Mouse (Mus musculus) heart, embryonic 10.5 days (tissue): ENCODE data around the gene Nav2. TPM values are rescaled to one million over a fixed set of nuclear protein-coding genes. Genes with fewer than 3 reads are reported as not detected.

Experiments
- DNase-seq: peaks from one replicate; pipeline ENCODE4 v3.0.0-alpha.2; 2017; ENCODE audit warnings: low spot score
- H3K27ac ChIP-seq: fragments of 300-500 bp; sonication (generic); 2 replicates; pipeline ENCODE4 v1.5.1; 2016; ENCODE audit warnings: mild to moderate bottlenecking
- H3K27me3 ChIP-seq: fragments of 300-500 bp; sonication (generic); 2 replicates; pipeline ENCODE4 v1.6.1; 2016; ENCODE audit warnings: mild to moderate bottlenecking; ENCODE audit not compliant: poor library complexity, insufficient read depth, severe bottlenecking
- H3K36me3 ChIP-seq: fragments of 300-500 bp; sonication (generic); 2 replicates; pipeline ENCODE4 v1.6.1; 2016; ENCODE audit warnings: mild to moderate bottlenecking, moderate library complexity
- H3K4me1 ChIP-seq: fragments of 300-500 bp; sonication (generic); 2 replicates; pipeline ENCODE4 v1.6.1; 2016; ENCODE audit warnings: mild to moderate bottlenecking
- H3K4me3 ChIP-seq: fragments of 300-500 bp; sonication (generic); 2 replicates; pipeline ENCODE4 v1.5.1; 2016; ENCODE audit warnings: mild to moderate bottlenecking, moderate library complexity
- H3K9me3 ChIP-seq: fragments of 300-500 bp; sonication (generic); 2 replicates; pipeline ENCODE4 v1.6.1; 2016; ENCODE audit warnings: mild to moderate bottlenecking, moderate library complexity
- WGBS: fragments of 180-500 bp; shearing (Covaris S2); methylation state at CpG from one replicate; pipeline ENCODE4 v1.1.7; 2016; 5-methylcytosine and 5-hydroxymethylcytosine counted together
- polyA plus RNA-seq: library from polyadenylated mRNA; unstranded; fragments of >200 nt; fragmentation: Nextera tagmentation; extraction: Ambion mirVana; gene quantifications from 2 replicates; pipeline ENCODE4 v1.2.1, GENCODE M21; 2016

Gene Nav2
- polyA plus RNA-seq, 1 experiment from 2014 or later, result 23.3 TPM

DNA sequence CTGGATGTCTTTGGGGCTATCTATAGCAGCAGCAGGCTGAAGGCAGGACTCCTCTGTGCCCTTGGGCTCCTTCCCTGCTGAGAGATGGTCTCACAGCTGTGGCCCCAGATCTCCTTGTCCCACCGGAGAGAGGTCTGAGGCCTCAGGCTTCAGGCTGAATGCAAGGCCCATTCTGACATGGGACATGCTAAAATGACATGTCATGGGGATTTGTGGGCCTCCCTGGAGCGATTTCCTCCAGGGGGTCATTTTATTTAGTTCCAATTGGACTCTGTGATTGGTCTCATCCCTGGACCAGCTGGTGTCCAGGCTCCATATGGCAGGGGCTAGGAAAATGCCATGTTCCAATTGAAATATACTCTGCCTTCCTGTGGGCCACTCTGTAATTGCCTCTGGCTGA is 197.0 kb downstream of the Nav2 start:
- WGBS, result 77% methylated on average over 2 of the region's 2 CpGs
- H3K4me3 ChIP-seq, result no peak overlapping the region
- H3K36me3 ChIP-seq, result no peaks in the 10 kb centered on the region
- peaks cover 18% of the 10 kb centered on the region for H3K4me1 ChIP-seq
- H3K9me3 ChIP-seq, result no peaks in the 10 kb centered on the region
- H3K27ac ChIP-seq, result peak overlapping the region; percentile 65
- no peak for DNase-seq
- no peaks in the 10 kb centered on the region for H3K27me3 ChIP-seq

DNA sequence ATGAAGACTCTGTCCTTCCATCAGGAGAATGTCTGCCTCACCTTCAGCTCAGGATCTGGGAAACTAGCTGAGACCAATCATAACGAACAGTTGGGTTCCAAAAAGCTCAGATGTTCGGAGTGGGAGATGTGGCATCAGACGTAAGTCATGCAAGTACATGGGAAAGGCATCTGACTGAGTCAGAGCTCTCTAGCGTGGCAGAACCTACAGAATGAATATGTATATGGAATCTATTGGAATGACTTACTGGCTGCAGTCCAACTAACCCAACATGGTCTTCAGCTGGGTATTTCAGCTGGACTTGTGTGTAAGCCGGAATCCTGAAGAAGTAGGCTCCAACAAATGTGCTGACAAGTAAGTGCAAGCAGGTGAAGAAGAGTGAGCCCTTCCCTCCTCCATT is 199.6 kb downstream of the Nav2 start:
- no peaks in the 10 kb centered on the region for H3K27me3 ChIP-seq
- H3K4me1 ChIP-seq, result peaks cover 18% of the 10 kb centered on the region
- no peak for DNase-seq
- no peak overlapping the region for H3K27ac ChIP-seq
- H3K36me3 ChIP-seq, result no peaks in the 10 kb centered on the region
- H3K4me3 ChIP-seq, result no peak overlapping the region
- 78% methylated on average over 5 of the region's 5 CpGs for WGBS
- no peaks in the 10 kb centered on the region for H3K9me3 ChIP-seq

DNA sequence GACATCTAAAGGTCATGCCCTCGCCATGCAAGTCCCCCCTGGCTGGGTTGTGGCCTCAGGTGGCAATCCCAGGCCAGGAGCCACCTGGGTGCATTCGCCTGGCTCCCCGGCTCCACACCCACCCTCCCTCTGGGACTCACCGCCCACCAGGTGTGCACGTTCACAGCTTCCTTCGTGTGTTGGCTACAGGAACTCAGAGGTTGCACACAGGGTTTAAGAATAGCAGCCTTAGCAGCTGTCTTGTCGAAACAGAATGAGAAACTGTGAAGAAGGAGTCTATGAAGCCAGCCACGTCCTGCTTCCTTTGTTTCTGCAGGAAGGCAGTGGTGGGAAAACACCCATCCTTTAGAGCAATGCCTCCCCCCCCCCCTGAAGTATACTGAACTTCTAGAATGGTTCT is 210.5 kb downstream of the Nav2 start:
- WGBS, result 70% methylated on average over 8 of the region's 8 CpGs
- Histone ChIP-seq H3K4me1 (peaks cover 30% of the 10 kb centered on the region), H3K36me3 (no peaks in the 10 kb centered on the region), H3K27me3 (peaks cover 13% of the 10 kb centered on the region; the same call in 1 of the 2 replicates), H3K9me3 (no peaks in the 10 kb centered on the region), H3K4me3 (no peak overlapping the region), H3K27ac (no peak overlapping the region)
- DNase-seq, result no peak

DNA sequence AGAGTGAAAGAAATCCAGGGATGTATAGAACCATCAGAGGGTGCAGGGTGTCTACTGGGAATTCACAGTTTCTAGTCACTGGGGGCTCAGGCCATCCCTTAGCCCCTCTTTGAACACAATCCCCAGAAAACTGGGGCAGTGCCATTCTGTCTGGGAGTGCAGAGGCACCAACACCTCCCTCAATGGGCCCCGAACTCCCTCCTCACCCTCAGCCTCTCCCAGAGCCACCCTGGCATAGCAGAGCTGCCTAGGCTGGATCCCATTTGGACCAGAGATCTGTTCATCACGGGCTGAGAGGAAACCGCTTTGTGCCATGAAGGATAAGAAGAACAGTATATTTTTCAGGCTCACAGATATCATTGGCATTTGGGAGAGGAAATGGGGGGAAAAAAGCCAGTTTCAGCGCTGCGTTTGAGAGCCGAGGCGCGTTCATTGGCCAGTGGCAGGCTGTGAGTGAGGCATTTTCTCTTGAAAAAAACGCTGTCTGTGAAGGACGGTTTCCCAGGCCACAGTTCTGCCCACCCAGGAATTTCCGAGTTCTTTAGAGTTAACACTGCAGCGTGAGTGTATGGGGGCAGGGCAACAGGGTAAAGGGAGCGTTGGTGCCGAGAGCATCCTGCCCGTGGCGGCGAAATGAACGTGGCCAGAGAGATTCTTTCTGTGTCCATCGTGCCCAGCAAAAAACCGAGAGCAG is 211.4 kb downstream of the Nav2 start:
- Histone ChIP-seq H3K4me3 (peak overlapping the region; percentile 24; the same call in 1 of the 2 replicates), H3K27ac (peak overlapping the region; percentile 70; the same call in 1 of the 2 replicates), H3K27me3 (peaks cover 13% of the 10 kb centered on the region; the same call in 1 of the 2 replicates), H3K4me1 (peaks cover 30% of the 10 kb centered on the region), H3K36me3 (no peaks in the 10 kb centered on the region), H3K9me3 (no peaks in the 10 kb centered on the region)
- 42% methylated on average over 20 of the region's 20 CpGs for WGBS
- no peak for DNase-seq

DNA sequence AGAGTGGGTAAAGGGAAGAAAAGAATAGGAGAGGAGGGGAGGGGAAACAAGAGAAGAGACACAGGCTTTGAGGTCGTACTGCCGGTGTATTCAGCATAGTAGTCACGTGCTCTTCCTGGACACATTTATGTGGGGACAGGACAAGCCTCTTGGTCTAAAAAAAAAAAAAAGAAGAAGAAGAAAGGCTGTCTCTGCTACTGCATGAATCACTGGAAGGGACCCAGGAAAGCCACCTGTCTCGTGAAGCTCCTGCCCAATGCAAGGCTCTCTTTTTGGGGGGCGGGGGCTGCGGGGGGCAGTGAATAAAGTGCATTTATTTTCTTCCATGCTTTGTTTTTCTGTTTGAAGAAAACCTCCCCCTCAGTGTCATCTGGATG is 212.0 kb downstream of the Nav2 start:
- 52% methylated on average over 6 of the region's 6 CpGs for WGBS
- H3K9me3 ChIP-seq, result no peaks in the 10 kb centered on the region
- no peaks in the 10 kb centered on the region for H3K36me3 ChIP-seq
- peaks cover 13% of the 10 kb centered on the region; the same call in 1 of the 2 replicates for H3K27me3 ChIP-seq
- peaks cover 30% of the 10 kb centered on the region for H3K4me1 ChIP-seq
- no peak for DNase-seq
- peak overlapping the region; percentile 70; the same call in 1 of the 2 replicates for H3K27ac ChIP-seq
- H3K4me3 ChIP-seq, result peak overlapping the region; percentile 24; the same call in 1 of the 2 replicates

DNA sequence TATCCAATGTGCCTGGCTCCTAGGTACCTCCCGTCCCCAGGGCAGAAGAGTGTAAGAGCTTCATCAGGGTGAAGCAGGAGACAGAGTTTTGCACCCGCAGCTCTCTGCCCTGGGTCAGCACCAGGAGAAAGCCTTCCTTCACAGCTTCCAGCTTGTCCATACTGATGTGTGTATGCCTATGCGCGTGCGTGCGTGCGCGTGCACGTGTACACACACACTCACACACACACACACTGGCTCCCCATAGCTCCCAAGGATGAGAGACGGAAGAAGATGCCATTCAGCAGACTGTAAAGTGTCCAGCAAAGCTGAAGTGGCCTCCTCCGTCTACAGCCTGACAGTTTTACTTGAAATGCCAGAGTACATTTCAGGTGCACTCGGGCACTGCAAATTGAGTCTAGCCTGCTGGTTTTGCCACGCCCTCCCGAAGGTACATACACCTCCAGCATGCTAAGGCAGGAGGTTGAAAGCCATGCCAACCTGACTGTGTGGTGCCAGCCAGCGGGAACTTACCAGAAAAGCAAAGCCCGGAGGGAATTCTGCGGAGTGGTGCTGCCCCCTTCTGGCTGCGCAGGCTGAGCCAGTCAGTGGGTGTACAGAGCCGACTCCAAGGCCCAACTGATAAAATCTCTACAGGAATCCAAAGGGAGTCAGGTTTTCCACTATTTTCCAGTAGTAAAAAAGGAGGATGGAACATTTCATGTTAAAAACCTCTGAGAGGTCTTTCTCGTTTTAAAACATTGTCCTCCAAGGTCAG is 212.6 kb downstream of the Nav2 start:
- Histone ChIP-seq H3K36me3 (no peaks in the 10 kb centered on the region), H3K4me3 (no peak overlapping the region; the same call in 1 of the 2 replicates), H3K9me3 (no peaks in the 10 kb centered on the region), H3K27me3 (peaks cover 13% of the 10 kb centered on the region; the same call in 1 of the 2 replicates), H3K27ac (peak overlapping the region; percentile 70), H3K4me1 (peaks cover 31% of the 10 kb centered on the region)
- peak; percentile 89 for DNase-seq
- WGBS, result 37% methylated on average over 20 of the region's 20 CpGs

DNA sequence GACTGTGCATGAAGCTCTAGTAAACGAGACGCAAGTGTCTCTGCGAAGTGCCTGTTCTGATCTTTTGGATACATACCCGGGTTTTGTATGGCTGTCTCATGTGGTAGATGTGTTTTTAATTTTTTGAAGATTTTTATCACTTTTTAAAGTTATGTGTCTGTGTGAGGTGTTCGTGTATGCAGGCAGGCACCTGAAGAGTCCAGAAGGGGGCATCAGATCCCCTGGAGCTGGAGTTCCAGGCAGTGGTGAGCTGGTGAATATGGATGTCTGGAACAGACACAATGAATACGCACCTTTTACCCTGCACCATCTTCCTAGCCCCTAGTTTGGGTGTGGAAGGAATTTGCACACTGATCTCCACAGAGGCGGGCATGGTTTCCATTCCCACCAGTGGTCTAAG is 214.0 kb downstream of the Nav2 start:
- H3K36me3 ChIP-seq, result no peaks in the 10 kb centered on the region
- no peak overlapping the region for H3K4me3 ChIP-seq
- WGBS, result 69% methylated on average over 7 of the region's 7 CpGs
- peaks cover 32% of the 10 kb centered on the region for H3K4me1 ChIP-seq
- H3K27me3 ChIP-seq, result peaks cover 19% of the 10 kb centered on the region; the same call in 1 of the 2 replicates
- H3K27ac ChIP-seq, result no peak overlapping the region
- H3K9me3 ChIP-seq, result no peaks in the 10 kb centered on the region
- no peak for DNase-seq

DNA sequence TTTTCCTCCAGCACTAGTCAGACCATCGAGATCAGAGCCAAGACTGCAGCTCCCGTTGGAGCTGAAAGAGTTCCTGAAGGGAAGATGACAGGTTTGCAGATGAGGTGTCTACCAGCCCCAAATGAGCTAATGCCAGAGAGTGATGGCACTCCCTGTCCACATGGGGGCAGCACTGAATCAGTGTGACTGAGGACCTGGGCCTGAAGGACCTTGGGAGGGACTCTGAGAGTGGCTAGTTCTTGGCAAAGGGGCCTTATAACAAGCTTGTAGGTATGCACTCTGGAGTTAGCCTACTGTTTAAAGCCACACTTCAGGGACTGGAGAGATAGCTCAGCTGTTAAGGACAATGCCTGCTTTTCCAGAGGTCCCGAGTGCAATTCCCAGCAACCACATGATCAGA is 217.0 kb downstream of the Nav2 start:
- peaks cover 17% of the 10 kb centered on the region for H3K4me1 ChIP-seq
- H3K9me3 ChIP-seq, result no peaks in the 10 kb centered on the region
- WGBS, result 34% methylated on average over 3 of the region's 3 CpGs
- no peak for DNase-seq
- no peak overlapping the region for H3K4me3 ChIP-seq
- no peaks in the 10 kb centered on the region for H3K36me3 ChIP-seq
- H3K27me3 ChIP-seq, result peaks cover 14% of the 10 kb centered on the region; the same call in 1 of the 2 replicates
- no peak overlapping the region for H3K27ac ChIP-seq

DNA sequence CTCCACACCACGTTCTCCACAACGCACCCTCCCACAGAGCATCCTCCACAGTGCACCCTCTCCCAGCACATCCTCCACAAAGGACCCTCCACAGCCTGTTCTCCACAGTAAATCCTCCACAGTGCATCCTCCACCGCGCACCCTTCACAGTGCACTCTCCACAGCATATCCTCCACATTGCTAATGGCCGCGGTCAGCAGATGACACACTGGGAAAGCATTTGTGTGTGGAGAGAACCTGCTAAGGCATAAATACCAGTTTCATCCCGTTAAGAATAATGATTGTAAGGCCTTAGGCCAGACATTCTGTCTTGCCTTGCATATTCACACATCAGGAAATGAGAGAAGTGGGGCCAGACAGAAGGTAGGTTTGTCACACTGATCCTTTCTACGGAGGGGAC is 219.7 kb downstream of the Nav2 start:
- WGBS, result 85% methylated on average over 8 of the region's 8 CpGs
- Histone ChIP-seq H3K9me3 (no peaks in the 10 kb centered on the region), H3K36me3 (no peaks in the 10 kb centered on the region), H3K27me3 (peaks cover 17% of the 10 kb centered on the region; the same call in 1 of the 2 replicates), H3K4me1 (peaks cover 9% of the 10 kb centered on the region), H3K27ac (no peak overlapping the region), H3K4me3 (no peak overlapping the region)
- no peak for DNase-seq

DNA sequence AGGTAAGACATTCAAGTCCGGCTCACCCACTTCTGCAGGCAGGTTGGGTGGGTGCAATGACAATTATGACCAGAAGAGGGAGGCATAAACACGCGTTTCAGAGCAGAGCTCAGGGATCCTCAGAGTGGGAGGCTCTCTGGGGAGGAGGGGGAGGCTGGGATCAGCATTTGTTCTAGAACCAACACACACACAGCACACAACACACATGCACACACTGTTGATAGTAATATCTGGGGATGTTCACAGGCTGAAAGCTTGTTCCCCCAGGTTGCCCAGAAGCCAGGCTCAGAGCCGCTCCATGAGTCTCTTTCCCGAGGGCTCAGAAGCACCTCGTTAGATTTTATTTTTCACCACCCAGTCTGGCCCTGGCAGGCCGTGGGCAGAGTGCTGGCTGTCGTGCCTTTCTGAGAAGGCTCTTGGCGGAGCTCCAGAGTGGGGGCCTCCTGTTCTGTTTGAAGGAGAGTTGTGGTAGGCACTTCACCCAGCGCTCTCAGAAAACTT is 224.4 kb downstream of the Nav2 start:
- no peak overlapping the region for H3K27ac ChIP-seq
- H3K9me3 ChIP-seq, result no peaks in the 10 kb centered on the region
- H3K4me1 ChIP-seq, result no peaks in the 10 kb centered on the region; the same call in 1 of the 2 replicates
- DNase-seq, result no peak
- 36% methylated on average over 10 of the region's 10 CpGs for WGBS
- H3K27me3 ChIP-seq, result peaks cover 17% of the 10 kb centered on the region; the same call in 1 of the 2 replicates
- H3K36me3 ChIP-seq, result no peaks in the 10 kb centered on the region
- H3K4me3 ChIP-seq, result no peak overlapping the region

DNA sequence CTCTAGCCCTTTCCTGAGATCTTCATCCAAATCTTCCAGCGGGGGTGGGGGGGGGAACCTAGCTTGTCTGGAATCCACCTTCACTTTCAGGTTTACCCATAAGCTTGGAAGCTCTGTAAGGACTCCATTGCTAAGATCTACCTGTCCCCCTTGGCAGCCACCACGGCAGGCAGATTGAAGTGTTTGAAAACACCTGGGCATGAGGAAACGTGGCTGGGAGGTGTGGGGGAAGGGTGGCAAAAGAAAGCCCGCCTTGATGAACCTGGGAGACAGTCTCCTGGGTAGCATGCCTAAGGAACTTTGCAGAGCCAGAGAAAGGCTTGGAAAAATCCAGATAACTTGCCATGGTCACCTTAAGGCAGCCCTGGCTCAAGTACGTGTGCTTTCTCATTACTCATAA is 225.9 kb downstream of the Nav2 start:
- 70% methylated on average over 5 of the region's 5 CpGs for WGBS
- no peaks in the 10 kb centered on the region for H3K36me3 ChIP-seq
- no peaks in the 10 kb centered on the region for H3K9me3 ChIP-seq

DNA sequence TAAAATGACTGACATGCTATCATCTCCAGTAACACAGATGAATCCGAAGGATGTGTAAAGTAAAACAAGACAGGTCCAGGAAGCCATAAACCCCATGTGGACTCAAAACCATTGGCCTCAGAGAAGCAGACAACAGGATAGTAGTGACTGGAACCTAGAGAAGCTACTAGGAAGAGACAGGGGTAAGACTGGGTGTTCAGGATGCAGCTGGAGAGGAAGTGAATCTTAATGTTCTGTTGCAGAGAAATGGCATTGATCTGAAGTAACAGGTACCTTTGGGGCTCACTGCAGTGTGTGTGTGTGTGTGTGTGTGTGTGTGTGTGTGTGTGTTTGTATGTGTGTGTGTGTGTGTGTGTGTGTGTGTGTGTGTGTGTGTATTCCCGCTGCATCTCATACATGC is 231.2 kb downstream of the Nav2 start:
- Histone ChIP-seq H3K27me3 (no peaks in the 10 kb centered on the region), H3K9me3 (no peaks in the 10 kb centered on the region), H3K4me1 (no peaks in the 10 kb centered on the region), H3K27ac (no peak overlapping the region), H3K36me3 (no peaks in the 10 kb centered on the region), H3K4me3 (no peak overlapping the region)
- DNase-seq, result no peak
- 86% methylated on average over 2 of the region's 2 CpGs for WGBS

More for the DNA sequence above, 225.9 kb downstream of the Nav2 start:
- no peak for DNase-seq
- H3K4me3 ChIP-seq, result no peak overlapping the region
- H3K27ac ChIP-seq, result no peak overlapping the region
- no peaks in the 10 kb centered on the region; the same call in 1 of the 2 replicates for H3K4me1 ChIP-seq
- H3K27me3 ChIP-seq, result peaks cover 13% of the 10 kb centered on the region; the same call in 1 of the 2 replicates

DNA sequence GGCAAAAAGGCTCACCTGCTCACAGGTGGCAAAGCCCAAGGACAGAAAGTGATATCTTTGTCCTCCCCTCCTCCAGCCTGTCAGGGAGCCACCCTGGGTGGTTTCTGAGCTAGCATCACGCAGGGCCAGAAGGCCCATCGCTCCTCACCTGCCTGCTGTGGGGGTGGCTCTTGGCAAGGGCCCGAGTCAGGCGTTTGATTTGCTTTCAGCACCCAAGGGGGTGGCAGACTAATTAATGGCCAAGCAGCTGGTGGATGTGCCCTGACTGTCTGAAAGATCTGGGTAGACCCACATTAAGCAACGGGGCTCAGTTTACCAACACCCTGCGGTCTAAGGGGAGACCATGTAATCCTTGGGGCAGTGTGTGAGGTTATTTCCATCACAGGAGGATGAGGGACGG is 235.4 kb downstream of the Nav2 start:
- no peaks in the 10 kb centered on the region for H3K27me3 ChIP-seq
- no peak for DNase-seq
- H3K4me1 ChIP-seq, result peaks cover 19% of the 10 kb centered on the region
- WGBS, result 78% methylated on average over 7 of the region's 7 CpGs
- 0 out of 2 replicates have a peak overlapping the region, but pooled peaks have one; percentile 42 for H3K27ac ChIP-seq
- H3K9me3 ChIP-seq, result no peaks in the 10 kb centered on the region
- no peaks in the 10 kb centered on the region for H3K36me3 ChIP-seq
- no peak overlapping the region for H3K4me3 ChIP-seq
